Mouse (Mus musculus) CH12.LX (cell line): Measurements from ENCODE around the gene Med24. TPM values are rescaled to one million over a fixed set of nuclear protein-coding genes. Genes with fewer than 3 reads are reported as not detected.

Source experiments
- DNase-seq: peaks from one replicate; pipeline ENCODE4 v3.0.0-alpha.2; 2013; ENCODE audit errors: extremely low read depth
- H3K27ac ChIP-seq: 2 replicates; pipeline ENCODE4 v1.5.1; 2012; ENCODE audit warnings: low read depth, mild to moderate bottlenecking, control low read depth, moderate library complexity; ENCODE audit not compliant: insufficient read depth
- H3K27me3 ChIP-seq: replicated peaks from 2 replicates; pipeline ENCODE3; 2012; ENCODE audit warnings: inconsistent platforms
- H3K36me3 ChIP-seq, 2 experiments: replicated peaks in 1 of 2; 2 replicates each; pipeline versions ENCODE3 to v1.6.1; 2012; ENCODE audit warnings: inconsistent platforms in 1 of 2, low read length in 1 of 2, mild to moderate bottlenecking in 1 of 2, mixed read lengths in 1 of 2, moderate library complexity in 1 of 2; ENCODE audit not compliant: control insufficient read depth in 1 of 2, insufficient read depth in 1 of 2
- H3K4me1 ChIP-seq, 2 experiments: 2 replicates each; pipeline ENCODE4 v1.6.1; 2012; ENCODE audit warnings: inconsistent platforms in 1 of 2, moderate library complexity in 1 of 2; ENCODE audit not compliant: insufficient read depth in 2 of 2, control insufficient read depth in 1 of 2
- H3K4me2 ChIP-seq: 2 replicates; pipeline ENCODE4 v1.6.1; 2012; ENCODE audit warnings: low read depth, mild to moderate bottlenecking, control low read depth; ENCODE audit not compliant: poor library complexity, insufficient read depth, severe bottlenecking
- H3K4me3 ChIP-seq, 3 experiments: fragments of 150-350 bp in 1 of 3; sonication (generic) in 1 of 3; replicated peaks in 1 of 3; 2 replicates each; pipeline versions ENCODE3 to v1.5.1; 2011 to 2012; ENCODE audit warnings: low read depth in 2 of 3, low read length in 2 of 3, mild to moderate bottlenecking in 2 of 3, moderate library complexity in 2 of 3, control low read depth in 1 of 3, improper control_type of control experiment in 1 of 3, inconsistent platforms in 1 of 3, mixed read lengths in 1 of 3; ENCODE audit not compliant: poor library complexity in 1 of 3
- H3K79me2 ChIP-seq: replicated peaks from 2 replicates; pipeline ENCODE4 v1.6.1; 2012; ENCODE audit warnings: mild to moderate bottlenecking, moderate library complexity; ENCODE audit not compliant: control insufficient read depth, poor library complexity, insufficient read depth, severe bottlenecking; ENCODE audit errors: extremely low read depth
- H3K9ac ChIP-seq: 2 replicates; pipeline ENCODE4 v1.6.1; 2012; ENCODE audit warnings: low read depth, mild to moderate bottlenecking, control low read depth, moderate library complexity; ENCODE audit not compliant: insufficient read depth
- H3K9me3 ChIP-seq: replicated peaks from 2 replicates; pipeline ENCODE3; 2012; ENCODE audit warnings: low read length, inconsistent platforms, mixed read lengths
- BHLHE40 ChIP-seq: IDR thresholded peaks from 2 replicates; pipeline ENCODE4 v1.6.1; 2011; ENCODE audit warnings: mild to moderate bottlenecking, low read depth, low read length, improper control_type of control experiment
- CHD1 ChIP-seq: IDR thresholded peaks from 2 replicates; pipeline ENCODE4 v1.6.1; 2012; ENCODE audit warnings: low read depth, low read length, improper control_type of control experiment, inconsistent platforms
- CHD2 ChIP-seq: IDR thresholded peaks from 2 replicates; pipeline ENCODE4 v1.6.1; 2011; ENCODE audit warnings: low read length, improper control_type of control experiment
- CTCF ChIP-seq, 2 experiments: IDR thresholded peaks in 1 of 2; conservative IDR thresholded peaks in 1 of 2; 2 replicates each; pipeline ENCODE4 v1.5.1; 2011 to 2012; ENCODE audit warnings: low read depth in 2 of 2, low read length in 2 of 2, improper control_type of control experiment in 1 of 2, inconsistent platforms in 1 of 2, mild to moderate bottlenecking in 1 of 2, moderate library complexity in 1 of 2
- E2F4 ChIP-seq: IDR thresholded peaks from 2 replicates; pipeline ENCODE4 v1.6.1; 2011; ENCODE audit warnings: low read depth, low read length, improper control_type of control experiment; ENCODE audit not compliant: insufficient replicate concordance
- EP300 ChIP-seq: IDR thresholded peaks from 2 replicates; pipeline ENCODE4 v1.6.1; 2011; ENCODE audit warnings: low read length, improper control_type of control experiment
- GABPA ChIP-seq: IDR thresholded peaks from 2 replicates; pipeline ENCODE4 v1.6.1; 2012; ENCODE audit warnings: low read depth, low read length, improper control_type of control experiment, inconsistent platforms; ENCODE audit not compliant: insufficient replicate concordance
- JUN ChIP-seq: IDR thresholded peaks from 2 replicates; pipeline ENCODE4 v1.6.1; 2011; ENCODE audit warnings: low read depth, mild to moderate bottlenecking, low read length, improper control_type of control experiment, moderate library complexity; ENCODE audit not compliant: insufficient read depth
- JUND ChIP-seq: conservative IDR thresholded peaks from 2 replicates; pipeline ENCODE4 v1.6.1; 2011; ENCODE audit warnings: low read depth, low read length, improper control_type of control experiment
- MAX ChIP-seq: IDR thresholded peaks from 2 replicates; pipeline ENCODE4 v1.6.1; 2011; ENCODE audit warnings: low read length, improper control_type of control experiment
- MXI1 ChIP-seq: IDR thresholded peaks from 2 replicates; pipeline ENCODE4 v1.6.1; 2011; ENCODE audit warnings: mild to moderate bottlenecking, low read depth, low read length, improper control_type of control experiment
- NELFE ChIP-seq: IDR thresholded peaks from 2 replicates; pipeline ENCODE4 v1.6.1; 2011; ENCODE audit warnings: low read depth, low read length, improper control_type of control experiment
- POLR2AphosphoS2 ChIP-seq: IDR thresholded peaks from 2 replicates; pipeline ENCODE4 v1.6.1; 2011; ENCODE audit warnings: low read depth, low read length, improper control_type of control experiment
- RCOR1 ChIP-seq: conservative IDR thresholded peaks from 2 replicates; pipeline ENCODE4 v1.6.1; 2012; ENCODE audit warnings: low read depth, mild to moderate bottlenecking, inconsistent platforms, low read length, improper control_type of control experiment
- SIN3A ChIP-seq: IDR thresholded peaks from 2 replicates; pipeline ENCODE4 v1.6.1; 2012; ENCODE audit warnings: low read length, improper control_type of control experiment, inconsistent platforms
- TBP ChIP-seq: conservative IDR thresholded peaks from 2 replicates; pipeline ENCODE4 v1.6.1; 2011; ENCODE audit warnings: low read depth, low read length, improper control_type of control experiment
- TCF12 ChIP-seq: IDR thresholded peaks from 2 replicates; pipeline ENCODE4 v1.6.1; 2014; ENCODE audit warnings: low read depth, mild to moderate bottlenecking, inconsistent platforms, low read length, improper control_type of control experiment
- USF2 ChIP-seq: conservative IDR thresholded peaks from 2 replicates; pipeline ENCODE4 v1.6.1; 2011; ENCODE audit warnings: low read depth, low read length, improper control_type of control experiment
- ZMIZ1 ChIP-seq: IDR thresholded peaks from 2 replicates; pipeline ENCODE4 v1.6.1; 2012; ENCODE audit warnings: low read depth, mild to moderate bottlenecking, inconsistent platforms, low read length, improper control_type of control experiment
- dilution Hi-C: fragments of 300-500 bp; cut with MboI; formaldehyde crosslinking; loops from 2 replicates; pipeline ENCODE4 v1.14.3; 2020; ENCODE audit warnings: low sequenced_read_pairs; ENCODE audit not compliant: extremely low pct_unique_long_range_greater_than_20kb, extremely low pct_ligation_motif_present
- in situ Hi-C: fragments of 300-500 bp; cut with MboI; formaldehyde crosslinking; loops from 3 replicates; pipeline ENCODE4 v1.14.3; 2019; ENCODE audit warnings: low sequenced_read_pairs, low pct_ligation_motif_present, low pct_unique_long_range_greater_than_20kb, mixed read lengths
- polyA plus RNA-seq: library from polyadenylated mRNA; unstranded; fragments of >175 nt; gene quantifications from 2 replicates; pipeline ENCODE4 v1.2.1, GENCODE M21; 2012; ENCODE audit warnings: low read depth; ENCODE audit not compliant: insufficient read length
- total RNA-seq, 2 experiments: library from RNA; depleted of rRNA; stranded (reverse); fragments of 300-350 nt in 1 of 2; fragments of >200 nt in 1 of 2; gene quantifications; 2 replicates each; pipeline ENCODE4 v1.2.3; 2012 to 2014

The Med24 gene
- total and polyA plus RNA-seq, 3 experiments, result 30.9 to 78.8 (median 48.6) TPM

- H3K79me2 ChIP-seq, result no peaks in the 10 kb centered on the region
- peaks cover 0 to 16% of the 10 kb centered on the region in 2 experiments for H3K36me3 ChIP-seq
- TF ChIP-seq USF2 (no peak), SIN3A (no peak), GABPA (no peak), E2F4 (no peak), POLR2AphosphoS2 (no peak), CHD2 (no peak), TBP (no peak), MXI1 (no peak)
- H3K9ac ChIP-seq, result no peak overlapping the region
- dilution Hi-C loops (no loop called here), in situ Hi-C loops (no loop called here)
- no peak overlapping the region for H3K4me2 ChIP-seq
- H3K9me3 ChIP-seq, result no peaks in the 10 kb centered on the region
- H3K4me1 ChIP-seq, result peaks cover 16 to 26% of the 10 kb centered on the region in 2 experiments
- no peak overlapping the region for H3K27ac ChIP-seq
- no peak for DNase-seq
- no peak overlapping the region for H3K4me3 ChIP-seq
- H3K27me3 ChIP-seq, result no peaks in the 10 kb centered on the region
Measured at GRCm38 (mm10) chr11:98766816-98767215, 37.6 kb upstream of the Med24 start.

DNA sequence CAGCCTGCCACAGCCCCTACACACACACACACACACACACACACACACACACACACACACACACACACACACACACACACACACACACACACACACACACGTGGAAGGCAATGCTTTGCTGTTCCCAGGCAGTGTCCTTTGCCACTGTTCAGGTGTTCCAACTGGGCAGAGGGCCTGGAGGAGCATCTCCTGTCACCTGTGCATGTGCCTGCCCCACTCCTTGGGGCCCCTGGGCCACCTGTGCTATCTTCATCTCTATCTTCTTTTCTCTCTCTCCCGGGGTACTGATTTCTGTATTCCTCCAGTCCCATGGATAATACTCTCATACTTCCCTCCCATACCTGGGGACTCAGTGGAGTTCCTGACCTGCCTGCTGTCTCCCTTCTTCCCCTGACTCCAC is 37.1 kb upstream of the Med24 start:
- no peak for DNase-seq
- Histone ChIP-seq H3K36me3 (peaks cover 0 to 16% of the 10 kb centered on the region in 2 experiments), H3K27ac (no peak overlapping the region), H3K4me3 (no peak overlapping the region), H3K27me3 (no peaks in the 10 kb centered on the region), H3K9me3 (no peaks in the 10 kb centered on the region), H3K79me2 (no peaks in the 10 kb centered on the region), H3K4me1 (peaks cover 16 to 30% of the 10 kb centered on the region in 2 experiments), H3K4me2 (no peak overlapping the region), H3K9ac (no peak overlapping the region)
- in situ Hi-C loops, result no loop called here
- no peak for TF ChIP-seq NELFE
- TF ChIP-seq POLR2AphosphoS2, result no peak
- no peak for TF ChIP-seq RCOR1
- no peak for TF ChIP-seq CHD1
- TF ChIP-seq ZMIZ1, result no peak
- TF ChIP-seq TCF12, result no peak
- no peak for TF ChIP-seq CTCF (conservative IDR thresholded peaks at IDR 0.05 in 1 of 2, IDR thresholded peaks at IDR 0.05 in 1 of 2; ENCODE audit: low read depth in 2 of 2, low read length in 2 of 2)
- no peak for TF ChIP-seq USF2
- TF ChIP-seq JUN, result no peak
- TF ChIP-seq JUND, result no peak
- TF ChIP-seq MAX, result no peak
- no peak for TF ChIP-seq EP300
- TF ChIP-seq BHLHE40, result no peak
- TF ChIP-seq, all 38 proteins: peak for 0
- dilution Hi-C loops, result no loop called here
